In genomic region chr2:119477571-119478396, GRCm38 (mm10) we compare ENCODE assay signal across 8 mouse cellular contexts. TPM values are rescaled to one million over a fixed set of nuclear protein-coding genes. Genes with fewer than 3 reads are reported as not detected.
DNase-seq lines count a peak whose midpoint lies in the region; ATAC-seq and TF ChIP-seq lines count a peak whose summit lies in the region.

Gene Ino80 (minus strand): TSS chr2:119477687.

- H3K9me3 ChIP-seq in E14TG2a.4 (ENCODE audit: low read length): no peaks in the 10 kb centered on the region
- no peaks in the 10 kb centered on the region for H3K9me3 ChIP-seq in forebrain, embryonic 12.5 days
- H3K9me3 ChIP-seq in heart, postnatal 0 days (replicated peaks; ENCODE audit: control insufficient read depth, low read length): no peaks in the 10 kb centered on the region
- no peaks in the 10 kb centered on the region for H3K9me3 ChIP-seq in liver, embryonic 16.5 days (replicated peaks; ENCODE audit: control insufficient read depth, low read length)
- no peaks in the 10 kb centered on the region for H3K9me3 ChIP-seq in neural tube, embryonic 13.5 days

- peak within 1 kb of the TSS; percentile 98 for H3K9ac ChIP-seq in forebrain, embryonic 12.5 days
- peak within 1 kb of the TSS; percentile 99 for H3K9ac ChIP-seq in heart, postnatal 0 days (replicated peaks; ENCODE audit: low read depth, low read length)
- H3K9ac ChIP-seq in liver, embryonic 16.5 days (ENCODE audit: low read depth, low read length): peak within 1 kb of the TSS; percentile 81
- H3K9ac ChIP-seq in neural tube, embryonic 13.5 days: peak within 1 kb of the TSS; percentile 99

- peaks cover 51% of the 10 kb centered on the region for H3K4me1 ChIP-seq in E14TG2a.4 (replicated peaks; ENCODE audit: low read depth, low read length)
- H3K4me1 ChIP-seq in forebrain, embryonic 12.5 days: peaks cover 19% of the 10 kb centered on the region
- peaks cover 29% of the 10 kb centered on the region for H3K4me1 ChIP-seq in heart, postnatal 0 days (ENCODE audit: control insufficient read depth, insufficient read depth)
- H3K4me1 ChIP-seq in liver, embryonic 16.5 days (ENCODE audit: control insufficient read depth, low read depth, low read length): peaks cover 20% of the 10 kb centered on the region
- peaks cover 32% of the 10 kb centered on the region for H3K4me1 ChIP-seq in neural tube, embryonic 13.5 days (replicated peaks)
- peaks cover 2% of the 10 kb centered on the region for H3K4me1 ChIP-seq in testis, adult 2 months (ENCODE audit: control insufficient read depth, insufficient read depth, low read length)

- peak within 1 kb of the TSS; percentile 89 for H3K4me2 ChIP-seq in forebrain, embryonic 12.5 days
- H3K4me2 ChIP-seq in heart, postnatal 0 days (ENCODE audit: low read depth, low read length): peak within 1 kb of the TSS; percentile 90
- H3K4me2 ChIP-seq in liver, embryonic 16.5 days (ENCODE audit: low read depth, low read length): peak within 1 kb of the TSS; percentile 95
- peak within 1 kb of the TSS; percentile 91 for H3K4me2 ChIP-seq in neural tube, embryonic 13.5 days

- WGBS in forebrain, embryonic 12.5 days: under 1% methylated on average over 61 of the region's 72 CpGs
- under 1% methylated on average over 63 of the region's 72 CpGs for WGBS in heart, postnatal 0 days
- under 1% methylated on average over 72 of the region's 72 CpGs for WGBS in liver, embryonic 16.5 days (ENCODE audit: insufficient replicate concordance)
- under 1% methylated on average over 69 of the region's 72 CpGs for WGBS in neural tube, embryonic 13.5 days

- peak within 1 kb of the TSS; percentile 94 for H3K4me3 ChIP-seq in E14TG2a.4 (replicated peaks; ENCODE audit: low read length)
- peak within 1 kb of the TSS; percentile 98 for H3K4me3 ChIP-seq in forebrain, embryonic 12.5 days (replicated peaks)
- H3K4me3 ChIP-seq in heart, postnatal 0 days (ENCODE audit: low read depth, low read length): peak within 1 kb of the TSS; percentile 90
- peak within 1 kb of the TSS; percentile 90 for H3K4me3 ChIP-seq in liver, embryonic 16.5 days (ENCODE audit: low read depth, low read length)
- peak within 1 kb of the TSS; percentile 93 for H3K4me3 ChIP-seq in neural tube, embryonic 13.5 days
- H3K4me3 ChIP-seq in testis, adult 2 months (ENCODE audit: control insufficient read depth, low read depth, low read length): peak within 1 kb of the TSS; percentile 99

- TF ChIP-seq POLR2A in testis, adult 2 months (IDR thresholded peaks at IDR 0.05; ENCODE audit: control insufficient read depth, low read depth, low read length): peak; percentile 98

- ATAC-seq in forebrain, embryonic 12.5 days (ENCODE audit: low FRiP score): peak; percentile 98
- peak; percentile 94 for ATAC-seq in heart, postnatal 0 days (ENCODE audit: insufficient read depth, low read depth)
- peak; percentile 92 for ATAC-seq in liver, embryonic 16.5 days (ENCODE audit: low read depth)
- ATAC-seq in neural tube, embryonic 13.5 days (ENCODE audit: low read depth): peak; percentile 95

- H3K27me3 ChIP-seq in E14TG2a.4 (ENCODE audit: insufficient read depth, low read length): no peaks in the 10 kb centered on the region
- no peaks in the 10 kb centered on the region for H3K27me3 ChIP-seq in forebrain, embryonic 12.5 days
- H3K27me3 ChIP-seq in heart, postnatal 0 days (ENCODE audit: control insufficient read depth, insufficient read depth, low read length): no peaks in the 10 kb centered on the region
- H3K27me3 ChIP-seq in liver, embryonic 16.5 days (ENCODE audit: control insufficient read depth, insufficient read depth, low read depth, low read length): no peaks in the 10 kb centered on the region
- no peaks in the 10 kb centered on the region for H3K27me3 ChIP-seq in neural tube, embryonic 13.5 days
- no peaks in the 10 kb centered on the region for H3K27me3 ChIP-seq in testis, adult 2 months (ENCODE audit: control insufficient read depth, insufficient read depth, low read length)

- H3K36me3 ChIP-seq in E14TG2a.4 (ENCODE audit: insufficient read depth, low read length): peaks cover 40% of the 10 kb centered on the region
- H3K36me3 ChIP-seq in forebrain, embryonic 12.5 days (replicated peaks): no peaks in the 10 kb centered on the region
- H3K36me3 ChIP-seq in heart, postnatal 0 days (replicated peaks; ENCODE audit: control insufficient read depth, insufficient read depth, low read length): no peaks in the 10 kb centered on the region
- H3K36me3 ChIP-seq in liver, embryonic 16.5 days (ENCODE audit: control insufficient read depth, insufficient read depth): no peaks in the 10 kb centered on the region
- 0 out of 2 replicates have a peak, but pooled peaks cover 2% of the 10 kb centered on the region for H3K36me3 ChIP-seq in neural tube, embryonic 13.5 days
- no peaks in the 10 kb centered on the region; the same call in 1 of the 2 replicates for H3K36me3 ChIP-seq in testis, adult 2 months (ENCODE audit: control insufficient read depth, insufficient read depth, low read length)

- TF ChIP-seq CTCF in E14TG2a.4 (conservative IDR thresholded peaks at IDR 0.05; ENCODE audit: low read length): no peak
- no peak for TF ChIP-seq CTCF in heart, postnatal 0 days (IDR thresholded peaks at IDR 0.05; ENCODE audit: low read depth)
- no peak for TF ChIP-seq CTCF in testis, adult 2 months (IDR thresholded peaks at IDR 0.05; ENCODE audit: control insufficient read depth, insufficient read depth, insufficient replicate concordance, low read depth, low read length)

- TF ChIP-seq EP300 in heart, postnatal 0 days (IDR thresholded peaks at IDR 0.05; ENCODE audit: low read depth): peak; percentile 50; the same call in 1 of the 2 replicates

- DNase-seq in c-Kit-positive CD71-positive TER-119-positive erythroid progenitor cells, embryonic 14.5 days (ENCODE audit: low spot score): peak; percentile 99
- peak; percentile 99 for DNase-seq in heart, postnatal 0 days (ENCODE audit: low spot score)
- DNase-seq in kidney, postnatal 4 days: peak; percentile 99 to 100

- H3K27ac ChIP-seq in forebrain, embryonic 12.5 days: peak within 1 kb of the TSS; percentile 98
- peak within 1 kb of the TSS; percentile 98 for H3K27ac ChIP-seq in heart, postnatal 0 days (ENCODE audit: low read depth)
- H3K27ac ChIP-seq in liver, embryonic 16.5 days (ENCODE audit: low read length): peak within 1 kb of the TSS; percentile 100
- H3K27ac ChIP-seq in neural tube, embryonic 13.5 days (replicated peaks): peak within 1 kb of the TSS; percentile 98
- H3K27ac ChIP-seq in testis, adult 2 months (ENCODE audit: control insufficient read depth, insufficient read depth, low read depth, low read length): peak within 1 kb of the TSS; percentile 100

RNA-seq across cellular contexts. Expression of gene Ino80, which starts in this region (rescaled TPM):
- 4.5 and 5.2 TPM in 2 replicates for polyA plus RNA-seq in forebrain, embryonic 12.5 days (2016; fragmentation: Nextera tagmentation; extraction: Ambion mirVana)
- 7.2 TPM in 2 replicates for total RNA-seq in heart, postnatal 0 days (2014; rRNA removed; ENCODE audit: low replicate concordance)
- polyA plus RNA-seq in heart, postnatal 0 days (2015; fragmentation: Nextera tagmentation; extraction: Ambion mirVana): 1.7 and 2.0 TPM in 2 replicates
- polyA plus RNA-seq in liver, embryonic 16.5 days (2015; fragmentation: Nextera tagmentation; extraction: Ambion mirVana): 1.1 and 1.3 TPM in 2 replicates
- polyA plus RNA-seq in neural tube, embryonic 13.5 days (2015; fragmentation: Nextera tagmentation; extraction: Ambion mirVana): 3.1 and 3.2 TPM in 2 replicates
- 6.1 and 6.7 TPM in 2 replicates for polyA plus RNA-seq in testis, adult 2 months (2012; rRNA removed)

Comparison
In these comparisons a context has a peak if more than half of its experiments do, and no peak if none do; other contexts are left out.
1. Peak in every context shown above with its lines: DNase-seq, ATAC-seq, H3K4me3 ChIP-seq and H3K27ac ChIP-seq.